Mouse (Mus musculus) kidney, postnatal 0 days (tissue): ENCODE measurements at regions not wholly inside any gene's neighbourhood (a gene's known extent, or its start where the extent isn't known, plus 50 kb on each side); places are given as distances from the start of the nearest gene placed in this dataset.
A peak's percentile ranks its signal among the peaks of the same experiment; 100 is the strongest.

Experiments
- ATAC-seq: fragments of 200-750 bp; cut with Nextera tagmentation; replicated peaks from 2 replicates; pipeline ENCODE4 v1.8.0; 2017; ENCODE audit warnings: low read depth, moderate number of reproducible peaks, moderate TSS enrichment, moderate library complexity; ENCODE audit not compliant: low FRiP score
- DNase-seq: peaks from one replicate; pipeline ENCODE4 v3.0.0-alpha.2; 2016; ENCODE audit warnings: low spot score
- H3K27ac ChIP-seq: fragments of 300-500 bp; sonication (generic); 2 replicates; pipeline ENCODE4 v1.5.1; 2014; ENCODE audit warnings: mild to moderate bottlenecking
- H3K27me3 ChIP-seq: fragments of 300-500 bp; sonication (generic); 2 replicates; pipeline ENCODE4 v1.6.1; 2014; ENCODE audit warnings: low read length, mixed read lengths; ENCODE audit not compliant: insufficient read depth
- H3K36me3 ChIP-seq: fragments of 300-500 bp; sonication (generic); 2 replicates; pipeline ENCODE4 v1.6.1; 2014; ENCODE audit warnings: low read length, mixed read lengths; ENCODE audit not compliant: insufficient read depth
- H3K4me1 ChIP-seq: fragments of 300-500 bp; sonication (generic); replicated peaks from 2 replicates; pipeline ENCODE4 v1.6.1; 2014; ENCODE audit warnings: antibody characterized with exemption, low read length, mixed read lengths; ENCODE audit not compliant: insufficient read depth
- H3K4me2 ChIP-seq: fragments of 300-500 bp; sonication (generic); 2 replicates; pipeline ENCODE4 v1.6.1; 2014; ENCODE audit warnings: mild to moderate bottlenecking, low read length, moderate library complexity, mixed read lengths
- H3K4me3 ChIP-seq: fragments of 300-500 bp; sonication (generic); replicated peaks from 2 replicates; pipeline ENCODE4 v1.5.1; 2014; ENCODE audit warnings: low read depth, low read length
- H3K9ac ChIP-seq: fragments of 300-500 bp; sonication (generic); 2 replicates; pipeline ENCODE4 v1.6.1; 2014; ENCODE audit warnings: low read depth, low read length
- H3K9me3 ChIP-seq: fragments of 300-500 bp; sonication (generic); replicated peaks from 2 replicates; pipeline ENCODE4 v1.6.1; 2016; ENCODE audit warnings: low read length, inconsistent platforms, mixed read lengths
- CTCF ChIP-seq: IDR thresholded peaks from 2 replicates; pipeline ENCODE4 v1.5.1; 2016; ENCODE audit warnings: antibody characterized with exemption, low read depth, mild to moderate bottlenecking, moderate library complexity
- WGBS: fragments of 180-500 bp; shearing (Covaris S2); extraction: QIAGEN DNeasy Blood & Tissue Kit; methylation state at CpG from one replicate; pipeline ENCODE4 v1.1.7; 2014; 5-methylcytosine and 5-hydroxymethylcytosine counted together

- TF ChIP-seq CTCF: no peak
- no peak overlapping the region for H3K27ac ChIP-seq
- 88% methylated on average over 1 of the region's 1 CpGs for WGBS
- H3K27me3 ChIP-seq: no peaks in the 10 kb centered on the region
- H3K4me2 ChIP-seq: no peak overlapping the region
- H3K4me3 ChIP-seq: no peak overlapping the region
- H3K36me3 ChIP-seq: no peaks in the 10 kb centered on the region
- no peak for DNase-seq
- no peaks in the 10 kb centered on the region for H3K9me3 ChIP-seq
- H3K4me1 ChIP-seq: no peaks in the 10 kb centered on the region
- H3K9ac ChIP-seq: no peak overlapping the region
- ATAC-seq: no peak
Measured at GRCm38 (mm10) chr13:5782540-5782939, 78.7 kb upstream of the Klf6 start.

- no peak for TF ChIP-seq CTCF
- H3K36me3 ChIP-seq: no peaks in the 10 kb centered on the region
- H3K27me3 ChIP-seq: no peaks in the 10 kb centered on the region
- ATAC-seq (no peak), DNase-seq (no peak)
- H3K9ac ChIP-seq: no peak overlapping the region
- no peaks in the 10 kb centered on the region for H3K4me1 ChIP-seq
- no peaks in the 10 kb centered on the region for H3K9me3 ChIP-seq
- H3K27ac ChIP-seq: no peak overlapping the region
- H3K4me2 ChIP-seq: no peak overlapping the region
- H3K4me3 ChIP-seq: no peak overlapping the region
Measured at GRCm38 (mm10) chr13:5787114-5787513, 74.2 kb upstream of the Klf6 start.

GRCm38 (mm10) chr13:5789302-5789701, 72.0 kb upstream of the Klf6 start:
- TF ChIP-seq CTCF: no peak
- no peaks in the 10 kb centered on the region for H3K36me3 ChIP-seq
- H3K27me3 ChIP-seq: no peaks in the 10 kb centered on the region
- H3K4me3 ChIP-seq: no peak overlapping the region
- DNase-seq (no peak), ATAC-seq (no peak)
- H3K9me3 ChIP-seq: no peaks in the 10 kb centered on the region
- H3K27ac ChIP-seq: no peak overlapping the region
- H3K9ac ChIP-seq: no peak overlapping the region
- H3K4me2 ChIP-seq: no peak overlapping the region
- 67% methylated on average over 3 of the region's 3 CpGs for WGBS
- no peaks in the 10 kb centered on the region for H3K4me1 ChIP-seq

DNA sequence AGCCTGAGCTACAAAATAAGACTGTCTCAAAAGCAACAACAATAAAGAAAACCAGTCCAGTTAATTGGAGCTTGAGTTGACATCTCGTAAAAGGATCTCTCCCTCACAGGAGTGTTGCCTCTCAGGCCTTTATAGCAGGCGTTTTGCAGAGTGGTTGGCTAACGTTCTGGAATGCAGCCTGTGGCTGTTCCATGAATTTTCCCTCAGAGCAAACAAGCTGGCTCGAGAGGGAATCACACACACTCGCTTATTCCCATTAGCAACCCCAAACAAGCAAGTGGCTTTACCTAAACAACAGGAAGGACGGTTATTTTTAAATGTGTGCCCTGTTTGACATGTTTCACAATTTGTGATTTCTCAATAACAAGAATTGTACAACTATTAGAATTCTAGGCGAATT, 59.2 kb upstream of the Klf6 start:
- H3K27ac ChIP-seq: 0 out of 2 replicates have a peak overlapping the region, but pooled peaks have one; percentile 22
- peaks cover 5% of the 10 kb centered on the region for H3K4me1 ChIP-seq
- no peak overlapping the region for H3K4me3 ChIP-seq
- no peaks in the 10 kb centered on the region for H3K27me3 ChIP-seq
- DNase-seq (peak; percentile 47), ATAC-seq (no peak)
- no peaks in the 10 kb centered on the region for H3K9me3 ChIP-seq
- WGBS: 31% methylated on average over 7 of the region's 7 CpGs
- no peak for TF ChIP-seq CTCF
- no peak overlapping the region for H3K4me2 ChIP-seq
- H3K9ac ChIP-seq: no peak overlapping the region
- H3K36me3 ChIP-seq: no peaks in the 10 kb centered on the region

DNA sequence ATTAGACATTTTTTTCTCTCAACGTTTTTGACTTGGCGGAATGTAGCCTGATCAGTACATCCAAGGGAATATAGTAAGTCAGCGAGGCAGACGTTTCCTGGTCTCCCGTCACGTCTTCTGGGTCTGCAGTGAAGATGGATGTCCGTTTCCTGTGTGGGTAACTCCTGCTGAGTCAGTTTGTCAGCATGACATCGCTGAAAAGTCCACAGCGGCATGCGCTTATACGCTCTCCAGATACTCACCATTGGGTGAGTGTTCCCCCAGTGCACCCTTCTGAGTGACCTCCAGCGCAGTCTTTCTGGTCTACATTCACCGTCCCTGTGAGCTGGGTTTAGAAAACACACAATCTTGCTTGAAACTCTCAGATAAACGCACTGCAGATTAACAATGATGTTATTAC, 58.5 kb upstream of the Klf6 start:
- ATAC-seq (no peak), DNase-seq (peak; percentile 45)
- no peaks in the 10 kb centered on the region for H3K27me3 ChIP-seq
- H3K27ac ChIP-seq: peak overlapping the region; percentile 70
- no peak overlapping the region for H3K9ac ChIP-seq
- WGBS: 50% methylated on average over 14 of the region's 14 CpGs
- peaks cover 5% of the 10 kb centered on the region for H3K4me1 ChIP-seq
- no peak for TF ChIP-seq CTCF
- H3K36me3 ChIP-seq: no peaks in the 10 kb centered on the region
- H3K4me3 ChIP-seq: no peak overlapping the region
- H3K9me3 ChIP-seq: no peaks in the 10 kb centered on the region
- H3K4me2 ChIP-seq: no peak overlapping the region

DNA sequence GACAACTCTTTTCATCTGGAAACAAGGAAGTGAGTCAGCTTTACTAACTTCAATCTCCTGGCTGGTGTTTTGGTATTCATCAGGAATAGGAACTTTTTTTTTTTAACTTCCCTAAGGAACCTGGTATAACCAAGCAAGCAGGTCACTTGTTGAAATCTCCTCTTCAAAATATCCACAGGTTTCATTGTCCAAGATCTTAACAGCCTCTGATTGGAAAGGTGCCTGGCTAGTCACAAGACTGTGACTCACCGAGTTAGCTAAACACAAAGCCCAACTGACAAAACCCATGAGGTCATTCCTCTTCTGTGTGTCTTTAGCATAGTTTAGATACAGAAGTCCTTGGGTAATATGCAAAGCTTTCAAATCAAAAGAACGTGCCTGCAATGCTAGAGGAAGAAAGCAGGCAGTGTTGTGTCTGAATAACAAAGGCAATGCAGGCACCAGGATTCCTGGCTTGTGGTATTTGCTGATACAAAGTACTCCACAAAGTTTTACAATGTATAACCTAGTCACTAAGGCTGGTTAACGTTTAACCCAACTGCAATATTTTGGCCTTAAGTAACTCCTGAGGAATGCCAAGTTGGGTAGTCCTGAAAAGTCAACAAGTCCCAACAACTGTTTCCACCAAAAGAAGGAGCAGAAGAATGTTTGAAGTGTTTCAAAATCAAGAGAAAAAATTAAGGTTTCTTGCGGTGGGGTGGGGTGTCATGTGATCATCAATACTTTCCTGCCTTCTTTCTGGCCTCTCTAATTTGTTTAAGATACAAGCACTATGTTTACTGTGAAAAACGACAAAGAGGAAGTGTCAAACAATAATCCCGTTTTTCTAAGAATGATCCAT, 57.5 kb upstream of the Klf6 start:
- H3K4me1 ChIP-seq: peaks cover 5% of the 10 kb centered on the region
- H3K36me3 ChIP-seq: no peaks in the 10 kb centered on the region
- H3K27me3 ChIP-seq: no peaks in the 10 kb centered on the region
- peak overlapping the region; percentile 70 for H3K27ac ChIP-seq
- H3K9me3 ChIP-seq: no peaks in the 10 kb centered on the region
- ATAC-seq (peak; percentile 85), DNase-seq (peak; percentile 62)
- WGBS: 16% methylated on average over 6 of the region's 6 CpGs
- H3K9ac ChIP-seq: no peak overlapping the region
- TF ChIP-seq CTCF: no peak
- H3K4me3 ChIP-seq: no peak overlapping the region
- H3K4me2 ChIP-seq: no peak overlapping the region

DNA sequence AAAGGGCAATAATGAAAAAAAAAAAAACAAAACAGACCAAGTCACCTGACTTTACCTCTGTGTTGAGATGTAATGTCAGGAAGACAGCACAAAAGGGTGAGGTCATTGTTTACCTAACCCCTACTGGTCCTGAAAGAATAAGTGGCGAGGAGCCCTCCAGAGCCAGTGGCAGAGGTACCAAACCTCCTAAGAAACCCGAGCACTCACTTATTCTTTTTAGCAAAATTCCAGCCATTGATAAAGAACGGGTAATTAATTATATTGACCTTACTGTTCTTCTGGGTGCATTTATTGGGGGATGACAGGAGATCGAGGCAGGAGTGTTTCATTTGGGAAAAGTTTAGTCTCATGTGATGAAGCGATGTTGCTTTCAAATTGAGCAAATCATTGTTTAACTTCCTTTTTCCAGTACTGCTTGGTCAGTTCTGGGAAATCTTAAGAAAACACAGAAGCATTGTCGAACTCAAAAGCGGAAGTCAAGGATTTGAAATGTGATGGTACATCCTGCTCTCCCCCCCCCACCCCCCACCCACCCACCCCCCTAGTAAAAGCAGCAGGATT, 56.8 kb upstream of the Klf6 start:
- DNase-seq: peak; percentile 45
- Histone ChIP-seq H3K27me3 (no peaks in the 10 kb centered on the region), H3K4me1 (peaks cover 5% of the 10 kb centered on the region), H3K4me3 (no peak overlapping the region), H3K4me2 (no peak overlapping the region), H3K36me3 (no peaks in the 10 kb centered on the region), H3K9ac (no peak overlapping the region), H3K9me3 (no peaks in the 10 kb centered on the region), H3K27ac (peak overlapping the region; percentile 70)
- ATAC-seq: no peak
- TF ChIP-seq CTCF: no peak
- WGBS: 27% methylated on average over 7 of the region's 7 CpGs
